Comparison of ENCODE assay signal across 30 mouse cellular contexts in the genomic region with DNA sequence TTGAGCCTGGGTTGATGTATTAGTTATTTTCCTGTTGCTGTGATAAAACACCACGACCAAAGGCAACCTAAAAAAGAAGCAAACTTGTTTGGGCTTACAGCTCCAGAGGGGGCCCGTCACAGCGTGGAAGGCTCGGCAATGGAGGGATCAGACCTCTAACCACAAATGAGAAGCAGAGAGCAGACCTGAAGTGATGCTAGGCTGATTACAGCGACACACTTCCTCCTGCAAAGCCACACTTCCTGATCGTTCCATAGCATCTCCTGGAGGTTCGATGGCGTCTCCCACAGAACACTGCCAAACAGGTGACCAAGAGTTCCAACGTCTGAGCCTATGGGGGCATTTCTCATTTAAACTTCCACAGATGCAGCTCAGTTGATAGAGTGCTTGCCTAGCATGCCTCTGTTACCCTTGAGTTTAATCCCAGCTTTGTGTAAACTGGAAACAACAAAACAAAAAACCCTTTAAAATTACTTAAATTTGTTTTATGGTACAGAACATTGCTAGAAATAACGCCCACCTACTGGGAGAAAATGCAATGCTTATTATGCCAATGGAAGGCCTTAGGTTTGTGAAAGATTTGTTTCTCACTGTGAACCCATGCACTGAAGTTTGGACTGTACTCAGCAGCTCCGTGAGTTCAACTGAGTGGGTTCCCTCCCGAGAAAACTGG.
DNase-seq lines count a peak whose midpoint lies in the region; ATAC-seq and TF ChIP-seq lines count a peak whose summit lies in the region.
"Had no signal": no experiment of that assay in that cellular context is flagged by ENCODE, and none has a peak within 500 bp of the region (broad histone marks: within the 10 kb centered on the region; RNA-seq: fewer than 3 reads in every experiment).

No protein-coding gene starts in this region.

- peak overlapping the region; percentile 42 for H3K9ac ChIP-seq in MEL (ENCODE audit: control insufficient read depth, low read depth, low read length, poor library complexity, severe bottlenecking)
- no peak overlapping the region for H3K9ac ChIP-seq in liver, embryonic 11.5 days (ENCODE audit: low read depth, low read length)
- H3K9ac ChIP-seq in liver, embryonic 16.5 days (ENCODE audit: low read depth, low read length), result peak overlapping the region; percentile 0; the same call in 1 of the 2 replicates
- H3K9ac ChIP-seq: hindbrain, embryonic 15.5 days; midbrain, embryonic 15.5 days; neural tube, embryonic 15.5 days had no signal

- DNase-seq in 416B (ENCODE audit: low read depth) (peak; percentile 77), MEL (ENCODE audit: low read depth, low spot score) (peak; percentile 85)
- no peak for DNase-seq in liver, embryonic 11.5 days (ENCODE audit: low spot score)
- DNase-seq in retina, postnatal 1 day, result no peak
- no peak for DNase-seq in ovary, postnatal 10 days (ENCODE audit: low spot score)
- DNase-seq: adrenal gland, postnatal 25 days; B cell, adult 2 months; cerebellum, adult 11-12 months; cerebellum, adult 9-11 months; gastrocnemius, adult 2 months; kidney, adult 8-10 months; kidney, postnatal 4 days; layer of hippocampus, adult 9-11 months; lung, postnatal 36 days; right cerebral cortex, adult 18-20 months; right cerebral cortex, postnatal 4 days; thymus, adult 2 months; thymus, postnatal 36 days had no signal

- H3K4me3 ChIP-seq in MEL (ENCODE audit: control insufficient read depth in 1 of 2, insufficient read depth in 1 of 2, low read depth in 2 of 2, low read length in 2 of 2), result peak overlapping the region; percentile 35 to 39
- H3K4me3 ChIP-seq in liver, embryonic 11.5 days (ENCODE audit: low read depth, low read length), result no peak overlapping the region
- H3K4me3 ChIP-seq in liver, embryonic 16.5 days (ENCODE audit: low read depth, low read length), result no peak overlapping the region
- H3K4me3 ChIP-seq: erythroblast, embryonic 14.5 days; gastrocnemius, adult 2 months; hindbrain, embryonic 10.5 days; hindbrain, embryonic 15.5 days; midbrain, embryonic 10.5 days; midbrain, embryonic 15.5 days; neural tube, embryonic 15.5 days had no signal

- peak overlapping the region; percentile 58 for H3K27ac ChIP-seq in MEL (ENCODE audit: control insufficient read depth, low read depth, low read length)
- H3K27ac ChIP-seq in liver, embryonic 11.5 days (ENCODE audit: low read depth, low read length), result no peak overlapping the region
- H3K27ac ChIP-seq in liver, embryonic 16.5 days (ENCODE audit: low read length), result peak overlapping the region; percentile 1; the same call in 1 of the 2 replicates
- H3K27ac ChIP-seq: gastrocnemius, adult 2 months; hindbrain, embryonic 10.5 days; hindbrain, embryonic 15.5 days; kidney, postnatal 0 days; midbrain, embryonic 10.5 days; midbrain, embryonic 15.5 days; neural tube, embryonic 15.5 days had no signal

- H3K36me3 ChIP-seq in MEL (ENCODE audit: control insufficient read depth in 1 of 2, insufficient read depth in 2 of 2, low read length in 2 of 2), result peaks cover 0 to 34% of the 10 kb centered on the region in 2 experiments; a peak in 2 of 4 replicates
- no peaks in the 10 kb centered on the region for H3K36me3 ChIP-seq in liver, embryonic 11.5 days (ENCODE audit: control insufficient read depth, insufficient read depth, low read length)
- no peaks in the 10 kb centered on the region for H3K36me3 ChIP-seq in liver, embryonic 16.5 days (ENCODE audit: control insufficient read depth, insufficient read depth)
- H3K36me3 ChIP-seq: hindbrain, embryonic 10.5 days; hindbrain, embryonic 15.5 days; midbrain, embryonic 10.5 days; midbrain, embryonic 15.5 days; neural tube, embryonic 15.5 days had no signal

- H3K9me3 ChIP-seq in MEL (replicated peaks; ENCODE audit: insufficient read depth, low read length), result no peaks in the 10 kb centered on the region
- no peaks in the 10 kb centered on the region for H3K9me3 ChIP-seq in liver, embryonic 11.5 days (ENCODE audit: control insufficient read depth, low read length)
- no peaks in the 10 kb centered on the region for H3K9me3 ChIP-seq in liver, embryonic 16.5 days (replicated peaks; ENCODE audit: control insufficient read depth, low read length)
- H3K9me3 ChIP-seq: hindbrain, embryonic 10.5 days; hindbrain, embryonic 15.5 days; midbrain, embryonic 10.5 days; midbrain, embryonic 15.5 days; neural tube, embryonic 15.5 days had no signal

- peak overlapping the region; percentile 31; the same call in 1 of the 2 replicates for H3K4me2 ChIP-seq in liver, embryonic 11.5 days
- no peak overlapping the region for H3K4me2 ChIP-seq in liver, embryonic 16.5 days (ENCODE audit: low read depth, low read length)
- H3K4me2 ChIP-seq: heart, embryonic 11.5 days; hindbrain, embryonic 15.5 days; midbrain, embryonic 15.5 days; neural tube, embryonic 15.5 days had no signal

- no peak for ATAC-seq in liver, embryonic 11.5 days (replicated peaks; ENCODE audit: low FRiP score)
- ATAC-seq in liver, embryonic 16.5 days (ENCODE audit: low read depth), result no peak
- ATAC-seq in inflammation-experienced regulatory T-cells, adult 6 months, result no peak
- ATAC-seq: forebrain, embryonic 16.5 days; midbrain, embryonic 15.5 days; Patski had no signal

- H3K4me1 ChIP-seq in MEL (ENCODE audit: control insufficient read depth in 1 of 2, insufficient read depth in 2 of 2, low read length in 2 of 2), result peaks cover 23 to 34% of the 10 kb centered on the region in 2 experiments
- peaks cover 33% of the 10 kb centered on the region for H3K4me1 ChIP-seq in liver, embryonic 11.5 days (replicated peaks; ENCODE audit: control insufficient read depth, insufficient read depth, low read length)
- peaks cover 37% of the 10 kb centered on the region for H3K4me1 ChIP-seq in liver, embryonic 16.5 days (ENCODE audit: control insufficient read depth, low read depth, low read length)
- H3K4me1 ChIP-seq: hindbrain, embryonic 10.5 days; hindbrain, embryonic 15.5 days; midbrain, embryonic 15.5 days; neural tube, embryonic 15.5 days had no signal

- no peak for TF ChIP-seq RAD21 in MEL (IDR thresholded peaks at IDR 0.05; ENCODE audit: low read depth, low read length)

- TF ChIP-seq CTCF in MEL (IDR thresholded peaks at IDR 0.05 in 2 of 3, conservative IDR thresholded peaks at IDR 0.05 in 1 of 3; ENCODE audit: control insufficient read depth in 1 of 3, insufficient read depth in 1 of 3, low read depth in 2 of 3, low read length in 3 of 3, poor library complexity in 1 of 3, severe bottlenecking in 1 of 3), result no peak

- WGBS in liver, embryonic 11.5 days, result 44% methylated on average over 12 of the region's 12 CpGs
- 31% methylated on average over 12 of the region's 12 CpGs for WGBS in liver, embryonic 16.5 days (ENCODE audit: insufficient replicate concordance)

- no peaks in the 10 kb centered on the region for H3K27me3 ChIP-seq in MEL (ENCODE audit: control insufficient read depth in 1 of 2, insufficient read depth in 2 of 2, low read length in 2 of 2)
- H3K27me3 ChIP-seq in liver, embryonic 11.5 days (replicated peaks; ENCODE audit: control insufficient read depth, insufficient read depth, low read length), result no peaks in the 10 kb centered on the region
- no peaks in the 10 kb centered on the region for H3K27me3 ChIP-seq in liver, embryonic 16.5 days (ENCODE audit: control insufficient read depth, insufficient read depth, low read depth, low read length)
- H3K27me3 ChIP-seq: hindbrain, embryonic 15.5 days; midbrain, embryonic 15.5 days; neural tube, embryonic 15.5 days had no signal

- no peaks in the 10 kb centered on the region for H3K79me2 ChIP-seq in MEL (ENCODE audit: control insufficient read depth, insufficient read depth, low read length, poor library complexity)

- TF ChIP-seq POLR2A in MEL (IDR thresholded peaks at IDR 0.05; ENCODE audit: control insufficient read depth in 1 of 2, insufficient read depth in 1 of 2, low read depth in 1 of 2, low read length in 2 of 2, poor library complexity in 1 of 2), result peak in 1 of 2 experiments; percentile 38; a peak in 1 of 4 replicates

- peak; percentile 39 to 61; a peak in 3 of 4 replicates for TF ChIP-seq EP300 in MEL (IDR thresholded peaks at IDR 0.05; ENCODE audit: low read depth in 1 of 2, low read length in 2 of 2)

TF ChIP-seq in MEL, 35 proteins besides CTCF, POLR2A, EP300 and RAD21 (continues in another document):
- peak; percentile 55; the same call in 1 of the 2 replicates for TF ChIP-seq MAX (IDR thresholded peaks at IDR 0.05; ENCODE audit: low read length)
- TF ChIP-seq NELFE (IDR thresholded peaks at IDR 0.05; ENCODE audit: low read depth, low read length), result no peak; the same call in 1 of the 2 replicates
- peak; percentile 67; the same call in 1 of the 2 replicates for TF ChIP-seq CHD1 (IDR thresholded peaks at IDR 0.05; ENCODE audit: low read depth, low read length)
- 0 out of 2 replicates have a peak, but pooled peaks have one; percentile 40 for TF ChIP-seq MYC (IDR thresholded peaks at IDR 0.05; ENCODE audit: low read depth, low read length)
- no peak for TF ChIP-seq BHLHE40 (IDR thresholded peaks at IDR 0.05; ENCODE audit: borderline replicate concordance, low read depth, low read length)
- TF ChIP-seq JUND (IDR thresholded peaks at IDR 0.05; ENCODE audit: low read depth, low read length), result no peak
- TF ChIP-seq MAFK (IDR thresholded peaks at IDR 0.05; ENCODE audit: borderline replicate concordance, low read depth, low read length), result no peak
- TF ChIP-seq CHD2 (IDR thresholded peaks at IDR 0.05; ENCODE audit: low read length), result no peak
- TF ChIP-seq GABPA (IDR thresholded peaks at IDR 0.05; ENCODE audit: low read depth, low read length), result no peak
- TF ChIP-seq KAT2A (conservative IDR thresholded peaks at IDR 0.05; ENCODE audit: low read depth, low read length), result no peak
- TF ChIP-seq POLR2AphosphoS5 (IDR thresholded peaks at IDR 0.05; ENCODE audit: borderline replicate concordance, low read depth, low read length), result no peak
- no peak for TF ChIP-seq NRF1 (IDR thresholded peaks at IDR 0.05; ENCODE audit: insufficient read depth, low read depth, low read length, poor library complexity, severe bottlenecking)
- no peak for TF ChIP-seq MYB (IDR thresholded peaks at IDR 0.05; ENCODE audit: low read depth, low read length)
- no peak for TF ChIP-seq TAL1 (IDR thresholded peaks at IDR 0.05; ENCODE audit: low read length)
- TF ChIP-seq GATA1 (IDR thresholded peaks at IDR 0.05; ENCODE audit: low read depth, low read length), result peak; percentile 63
- TF ChIP-seq POLR2AphosphoS2 (IDR thresholded peaks at IDR 0.05; ENCODE audit: low read length), result no peak
- TF ChIP-seq HCFC1 (IDR thresholded peaks at IDR 0.05; ENCODE audit: low read depth, low read length), result no peak; the same call in 1 of the 2 replicates
- TF ChIP-seq UBTF (IDR thresholded peaks at IDR 0.05; ENCODE audit: borderline replicate concordance, insufficient read depth, low read depth, low read length), result no peak
- TF ChIP-seq ETS1 (IDR thresholded peaks at IDR 0.05; ENCODE audit: low read depth, low read length), result peak; percentile 35; the same call in 1 of the 2 replicates
- peak; percentile 12; the same call in 1 of the 2 replicates for TF ChIP-seq ZC3H11A (IDR thresholded peaks at IDR 0.05; ENCODE audit: low read depth, low read length)
- no peak for TF ChIP-seq ZNF384 (IDR thresholded peaks at IDR 0.05; ENCODE audit: low read depth, low read length)

Comparison
In these comparisons a context has a peak if more than half of its experiments do, and no peak if none do; other contexts are left out.
1. DNase-seq: peak in 416B (single experiment) and MEL (single experiment); none in liver, embryonic 11.5 days (single experiment), retina, postnatal 1 day (single experiment) and ovary, postnatal 10 days (single experiment).
2. H3K4me3 ChIP-seq: peak in MEL (2 of 2); none in liver, embryonic 11.5 days (single experiment) and liver, embryonic 16.5 days (single experiment).